Mouse (Mus musculus): ENCODE measurements around the gene Ptprg. TPM values are rescaled to one million over a fixed set of nuclear protein-coding genes. Genes with fewer than 3 reads are reported as not detected.

Gene Ptprg
- total and polyA plus RNA-seq, 3 experiments = not detected

GRCm38 (mm10) chr14:11892621-11893020 lies 339.3 kb downstream of the Ptprg start:
- H3K27ac ChIP-seq (ENCODE audit: control insufficient read depth, low read depth, low read length) = no peak overlapping the region
- TF ChIP-seq ELF1 (IDR thresholded peaks at IDR 0.05; ENCODE audit: low read depth, low read length) = no peak
- no peak for TF ChIP-seq ZKSCAN1 (IDR thresholded peaks at IDR 0.05; ENCODE audit: low read depth, low read length)
- TF ChIP-seq TAL1 (IDR thresholded peaks at IDR 0.05; ENCODE audit: low read length) = no peak
- no peak for TF ChIP-seq MYC (IDR thresholded peaks at IDR 0.05; ENCODE audit: low read depth, low read length)
- no peak for TF ChIP-seq UBTF (IDR thresholded peaks at IDR 0.05; ENCODE audit: borderline replicate concordance, insufficient read depth, low read depth, low read length)
- no peak for TF ChIP-seq POLR2AphosphoS2 (IDR thresholded peaks at IDR 0.05; ENCODE audit: low read length)
- TF ChIP-seq GATA1 (IDR thresholded peaks at IDR 0.05; ENCODE audit: low read depth, low read length) = no peak
- no peak for TF ChIP-seq HCFC1 (IDR thresholded peaks at IDR 0.05; ENCODE audit: low read depth, low read length)
- TF ChIP-seq SMC3 (IDR thresholded peaks at IDR 0.05; ENCODE audit: low read depth, low read length) = no peak
- no peak for TF ChIP-seq SIN3A (IDR thresholded peaks at IDR 0.05; ENCODE audit: low read length)
- TF ChIP-seq POLR2AphosphoS5 (IDR thresholded peaks at IDR 0.05; ENCODE audit: borderline replicate concordance, low read depth, low read length) = no peak
- no peak for TF ChIP-seq USF1 (IDR thresholded peaks at IDR 0.05; ENCODE audit: low read depth, low read length)
- no peak for TF ChIP-seq POLR2A (IDR thresholded peaks at IDR 0.05; ENCODE audit: control insufficient read depth in 1 of 2, insufficient read depth in 1 of 2, low read depth in 1 of 2, low read length in 2 of 2, poor library complexity in 1 of 2)
- TF ChIP-seq BHLHE40 (IDR thresholded peaks at IDR 0.05; ENCODE audit: borderline replicate concordance, low read depth, low read length) = no peak
- no peak for TF ChIP-seq E2F4 (IDR thresholded peaks at IDR 0.05; ENCODE audit: borderline replicate concordance, low read depth, low read length)
- H3K79me2 ChIP-seq (ENCODE audit: control insufficient read depth, insufficient read depth, low read length, poor library complexity) = no peaks in the 10 kb centered on the region
- no peak overlapping the region for H3K4me3 ChIP-seq (ENCODE audit: control insufficient read depth in 1 of 2, insufficient read depth in 1 of 2, low read depth in 2 of 2, low read length in 2 of 2)
- no peaks in the 10 kb centered on the region for H3K27me3 ChIP-seq (ENCODE audit: control insufficient read depth in 1 of 2, insufficient read depth in 2 of 2, low read length in 2 of 2)
- no peaks in the 10 kb centered on the region for H3K9me3 ChIP-seq (replicated peaks; ENCODE audit: insufficient read depth, low read length)
- H3K36me3 ChIP-seq (ENCODE audit: control insufficient read depth in 1 of 2, insufficient read depth in 2 of 2, low read length in 2 of 2) = no peaks in the 10 kb centered on the region
- H3K9ac ChIP-seq (ENCODE audit: control insufficient read depth, low read depth, low read length, poor library complexity, severe bottlenecking) = no peak overlapping the region
- H3K4me1 ChIP-seq (ENCODE audit: control insufficient read depth in 1 of 2, insufficient read depth in 2 of 2, low read length in 2 of 2) = no peaks in the 10 kb centered on the region
- no peak for DNase-seq (ENCODE audit: low read depth, low spot score)

- no peak overlapping the region for H3K4me3 ChIP-seq (ENCODE audit: control insufficient read depth in 1 of 2, insufficient read depth in 1 of 2, low read depth in 2 of 2, low read length in 2 of 2)
- no peaks in the 10 kb centered on the region for H3K27me3 ChIP-seq (ENCODE audit: control insufficient read depth in 1 of 2, insufficient read depth in 2 of 2, low read length in 2 of 2)
- TF ChIP-seq POLR2A (IDR thresholded peaks at IDR 0.05; ENCODE audit: control insufficient read depth in 1 of 2, insufficient read depth in 1 of 2, low read depth in 1 of 2, low read length in 2 of 2, poor library complexity in 1 of 2) (no peak), CHD2 (IDR thresholded peaks at IDR 0.05; ENCODE audit: low read length) (no peak)
- H3K9me3 ChIP-seq (replicated peaks; ENCODE audit: insufficient read depth, low read length) = no peaks in the 10 kb centered on the region
- no peak for DNase-seq (ENCODE audit: low read depth, low spot score)
- no peaks in the 10 kb centered on the region for H3K79me2 ChIP-seq (ENCODE audit: control insufficient read depth, insufficient read depth, low read length, poor library complexity)
- H3K4me1 ChIP-seq (ENCODE audit: control insufficient read depth in 1 of 2, insufficient read depth in 2 of 2, low read length in 2 of 2) = no peaks in the 10 kb centered on the region
- H3K36me3 ChIP-seq (ENCODE audit: control insufficient read depth in 1 of 2, insufficient read depth in 2 of 2, low read length in 2 of 2) = no peaks in the 10 kb centered on the region
- H3K9ac ChIP-seq (ENCODE audit: control insufficient read depth, low read depth, low read length, poor library complexity, severe bottlenecking) = no peak overlapping the region
- no peak overlapping the region for H3K27ac ChIP-seq (ENCODE audit: control insufficient read depth, low read depth, low read length)
Observed at GRCm38 (mm10) chr14:11895486-11895885, 342.2 kb downstream of the Ptprg start.

- H3K4me1 ChIP-seq (ENCODE audit: control insufficient read depth in 1 of 2, insufficient read depth in 2 of 2, low read length in 2 of 2) = no peaks in the 10 kb centered on the region
- H3K9me3 ChIP-seq (replicated peaks; ENCODE audit: insufficient read depth, low read length) = no peaks in the 10 kb centered on the region
- H3K9ac ChIP-seq (ENCODE audit: control insufficient read depth, low read depth, low read length, poor library complexity, severe bottlenecking) = no peak overlapping the region
- TF ChIP-seq CHD2 (IDR thresholded peaks at IDR 0.05; ENCODE audit: low read length) (no peak), E2F4 (IDR thresholded peaks at IDR 0.05; ENCODE audit: borderline replicate concordance, low read depth, low read length) (no peak), ETS1 (IDR thresholded peaks at IDR 0.05; ENCODE audit: low read depth, low read length) (no peak), CHD1 (IDR thresholded peaks at IDR 0.05; ENCODE audit: low read depth, low read length) (no peak), EP300 (IDR thresholded peaks at IDR 0.05; ENCODE audit: low read depth in 1 of 2, low read length in 2 of 2) (no peak), ZC3H11A (IDR thresholded peaks at IDR 0.05; ENCODE audit: low read depth, low read length) (no peak), POLR2AphosphoS2 (IDR thresholded peaks at IDR 0.05; ENCODE audit: low read length) (no peak), MAX (IDR thresholded peaks at IDR 0.05; ENCODE audit: low read length) (no peak), TCF12 (IDR thresholded peaks at IDR 0.05; ENCODE audit: low read depth, low read length) (no peak), MAZ (IDR thresholded peaks at IDR 0.05; ENCODE audit: low read depth, low read length) (no peak), NELFE (IDR thresholded peaks at IDR 0.05; ENCODE audit: low read depth, low read length) (no peak), RCOR1 (IDR thresholded peaks at IDR 0.05; ENCODE audit: low read depth, low read length) (no peak)
- no peak overlapping the region for H3K27ac ChIP-seq (ENCODE audit: control insufficient read depth, low read depth, low read length)
- H3K27me3 ChIP-seq (ENCODE audit: control insufficient read depth in 1 of 2, insufficient read depth in 2 of 2, low read length in 2 of 2) = no peaks in the 10 kb centered on the region
- no peaks in the 10 kb centered on the region for H3K36me3 ChIP-seq (ENCODE audit: control insufficient read depth in 1 of 2, insufficient read depth in 2 of 2, low read length in 2 of 2)
- no peaks in the 10 kb centered on the region for H3K79me2 ChIP-seq (ENCODE audit: control insufficient read depth, insufficient read depth, low read length, poor library complexity)
- H3K4me3 ChIP-seq (ENCODE audit: control insufficient read depth in 1 of 2, insufficient read depth in 1 of 2, low read depth in 2 of 2, low read length in 2 of 2) = no peak overlapping the region
- DNase-seq (ENCODE audit: low read depth, low spot score) = no peak
Observed at GRCm38 (mm10) chr14:11902794-11903193, 349.5 kb downstream of the Ptprg start.
